Mouse (Mus musculus): ENCODE results near the gene Dhx8.

The Dhx8 gene

GRCm38 (mm10) chr11:101732518-101733440, at the start of gene Dhx8:
Gene Dhx8 (plus strand): TSS chr11:101732919.
- DNase-seq: peak; percentile 90 to 94

- no peak for DNase-seq
Observed at GRCm38 (mm10) chr11:101687351-101688301, 45.1 kb upstream of the Dhx8 start.

GRCm38 (mm10) chr11:101689701-101690113, 43.0 kb upstream of the Dhx8 start:
- no peak for DNase-seq

- DNase-seq: no peak
Observed at GRCm38 (mm10) chr11:101690326-101690725, 42.4 kb upstream of the Dhx8 start.

GRCm38 (mm10) chr11:101695906-101696661, 36.6 kb upstream of the Dhx8 start:
- DNase-seq: peak in 1 of 2 experiments; percentile 17

- peak; percentile 61 to 75 for DNase-seq
Observed at GRCm38 (mm10) chr11:101697156-101697861, 35.4 kb upstream of the Dhx8 start.

GRCm38 (mm10) chr11:101698114-101698513, 34.6 kb upstream of the Dhx8 start:
- DNase-seq: no peak

GRCm38 (mm10) chr11:101699556-101699955, 33.2 kb upstream of the Dhx8 start:
- DNase-seq: no peak

- no peak for DNase-seq
Observed at GRCm38 (mm10) chr11:101699991-101700390, 32.7 kb upstream of the Dhx8 start.

- DNase-seq: no peak
Observed at GRCm38 (mm10) chr11:101700446-101700845, 32.3 kb upstream of the Dhx8 start.

- DNase-seq: no peak
Observed at GRCm38 (mm10) chr11:101704081-101704480, 28.6 kb upstream of the Dhx8 start.

GRCm38 (mm10) chr11:101706764-101707448, 25.8 kb upstream of the Dhx8 start:
- no peak for DNase-seq

- DNase-seq: no peak
Observed at GRCm38 (mm10) chr11:101708482-101708881, 24.2 kb upstream of the Dhx8 start.

- DNase-seq: no peak
Observed at GRCm38 (mm10) chr11:101712811-101713210, 19.9 kb upstream of the Dhx8 start.

- DNase-seq: no peak
Observed at GRCm38 (mm10) chr11:101714012-101714411, 18.7 kb upstream of the Dhx8 start.

- no peak for DNase-seq
Observed at GRCm38 (mm10) chr11:101718324-101718723, 14.4 kb upstream of the Dhx8 start.

GRCm38 (mm10) chr11:101719986-101720520, 12.7 kb upstream of the Dhx8 start:
- no peak for DNase-seq

GRCm38 (mm10) chr11:101725043-101725442, 7.7 kb upstream of the Dhx8 start:
- no peak for DNase-seq

GRCm38 (mm10) chr11:101726765-101727164, 6.0 kb upstream of the Dhx8 start:
- DNase-seq: no peak

- DNase-seq: no peak
Observed at GRCm38 (mm10) chr11:101729308-101729707, 3.4 kb upstream of the Dhx8 start.

- DNase-seq: no peak
Observed at GRCm38 (mm10) chr11:101733596-101733995, 877 bp downstream of the Dhx8 start.

Data from thymus, adult 18-20 months (tissue).